Mouse (Mus musculus) layer of hippocampus, adult 8-10 months (tissue): ENCODE results near the gene Olfr371. TPM values are rescaled to one million over a fixed set of nuclear protein-coding genes. Genes with fewer than 3 reads are reported as not detected.

Experiments used
- DNase-seq, 2 experiments: peaks; one replicate each; pipeline ENCODE4 v3.0.0; 2022; ENCODE audit warnings: low spot score in 2 of 2
- total RNA-seq, 4 experiments: library from RNA; stranded (reverse); gene quantifications; 2 replicates each; pipeline ENCODE4 v1.2.4; 2022

Olfr371 gene
- not detected for total RNA-seq

- DNase-seq = no peak
Observed at GRCm38 (mm10) chr8:85225688-85226087, at the start of gene Olfr371. Olfr371 (plus strand) TSS chr8:85225988.

- no peak for DNase-seq
Observed at GRCm38 (mm10) chr8:85192346-85192745, 33.4 kb upstream of the Olfr371 start.

- no peak for DNase-seq
Observed at GRCm38 (mm10) chr8:85220220-85220619, 5.6 kb upstream of the Olfr371 start.

GRCm38 (mm10) chr8:85220992-85221391, 4.8 kb upstream of the Olfr371 start:
- DNase-seq = no peak

- DNase-seq = no peak
Observed at GRCm38 (mm10) chr8:85227297-85227696, 1.5 kb downstream of the Olfr371 start.

Other genes with a start within 250 kb of the Olfr371 start
- 10 to 100 TPM; 61.1 to 79.5 (median 75.6) TPM for gene Junb, start 247.3 kb upstream of the Olfr371 start, total RNA-seq
- gene Hook2, start 235.4 kb upstream of the Olfr371 start, total RNA-seq = 10 to 100 TPM; 10.9 to 11.6 (median 11.3) TPM
- not detected for gene Best2, start 211.5 kb upstream of the Olfr371 start, total RNA-seq
- 100 to 1,000 TPM; 118 to 124 (median 122) TPM for gene Asna1, start 200.7 kb upstream of the Olfr371 start, total RNA-seq
- gene Trir, start 199.2 kb upstream of the Olfr371 start, total RNA-seq = 100 to 1,000 TPM; 105 to 121 (median 116) TPM
- gene Tnpo2, start 189.1 kb upstream of the Olfr371 start, total RNA-seq = 100 to 1,000 TPM; 146 to 188 (median 162) TPM
- 10 to 100 TPM; 18.1 to 24.4 (median 23.6) TPM for gene Fbxw9, start 165.9 kb upstream of the Olfr371 start, total RNA-seq
- not detected for gene Gm5741, start 158.0 kb upstream of the Olfr371 start, total RNA-seq
- gene Dhps, start 154.2 kb upstream of the Olfr371 start, total RNA-seq = 10 to 100 TPM; 57.7 to 62.2 (median 59.1) TPM
- 10 to 100 TPM; 58.3 to 64.3 (median 61.7) TPM for gene Wdr83os, start 145.2 kb upstream of the Olfr371 start, total RNA-seq
- 10 to 100 TPM; 20.1 to 32.5 (median 26.4) TPM for gene Wdr83, start 144.7 kb upstream of the Olfr371 start, total RNA-seq
- 10 to 100 TPM; 33.4 to 98.9 (median 68.8) TPM for gene Man2b1, start 142.7 kb upstream of the Olfr371 start, total RNA-seq
- 1 to 10 TPM; 6.1 to 8.9 (median 8.5) TPM for gene Zfp791, start 102.9 kb upstream of the Olfr371 start, total RNA-seq
- not detected for gene Cks1brt, start 74.1 kb upstream of the Olfr371 start, total RNA-seq
- gene Orc6, start 73.6 kb downstream of the Olfr371 start, total RNA-seq = 10 to 100 TPM; 27.0 to 30.3 (median 29.1) TPM
- gene Vps35, start 73.8 kb downstream of the Olfr371 start, total RNA-seq = 100 to 1,000 TPM; 121 to 138 (median 129) TPM
- gene Mylk3, start 160.4 kb downstream of the Olfr371 start, total RNA-seq = 1 to 10 TPM; 1.3 to 8.9 (median 2.6) TPM
- gene 4921524J17Rik, start 206.8 kb downstream of the Olfr371 start, total RNA-seq = 10 to 100 TPM in 3 of 4 experiments, 1 to 10 TPM in 1; 9.8 to 12.3 (median 11.4) TPM